Mouse (Mus musculus) gastrocnemius, postnatal 36 days (tissue): Measurements from ENCODE around the gene Olfr544. TPM values are rescaled to one million over a fixed set of nuclear protein-coding genes. Genes with fewer than 3 reads are reported as not detected.

Experiments
- DNase-seq, 2 experiments: peaks; one replicate each; pipeline ENCODE4 v3.0.0; 2022
- intact Hi-C: fragments of 180-260 bp; cut with DNase I; formaldehyde crosslinking; loops from one replicate; pipeline ENCODE4 v1.15.1; 2025
- total RNA-seq, 2 experiments: library from RNA; stranded (reverse); gene quantifications; 2 replicates each; pipeline ENCODE4 v1.2.3; 2021

Olfr544 gene
- total RNA-seq, 2 experiments from 2014 or later = not detected

GRCm38 (mm10) chr7:102478926-102479325 lies 9.2 kb downstream of the Olfr544 start:
- DNase-seq = no peak
- intact Hi-C loops = no loop called here

- intact Hi-C loops = no loop called here
- DNase-seq = no peak
Observed at GRCm38 (mm10) chr7:102478425-102478824, 9.7 kb downstream of the Olfr544 start.

- intact Hi-C loops = no loop called here
- no peak for DNase-seq
Observed at GRCm38 (mm10) chr7:102477377-102477776, 10.7 kb downstream of the Olfr544 start.

- DNase-seq = no peak
- intact Hi-C loops = no loop called here
Observed at GRCm38 (mm10) chr7:102476601-102477000, 11.5 kb downstream of the Olfr544 start.

GRCm38 (mm10) chr7:102472675-102473074 lies 15.4 kb downstream of the Olfr544 start:
- DNase-seq = no peak
- intact Hi-C loops = no loop called here

DNA sequence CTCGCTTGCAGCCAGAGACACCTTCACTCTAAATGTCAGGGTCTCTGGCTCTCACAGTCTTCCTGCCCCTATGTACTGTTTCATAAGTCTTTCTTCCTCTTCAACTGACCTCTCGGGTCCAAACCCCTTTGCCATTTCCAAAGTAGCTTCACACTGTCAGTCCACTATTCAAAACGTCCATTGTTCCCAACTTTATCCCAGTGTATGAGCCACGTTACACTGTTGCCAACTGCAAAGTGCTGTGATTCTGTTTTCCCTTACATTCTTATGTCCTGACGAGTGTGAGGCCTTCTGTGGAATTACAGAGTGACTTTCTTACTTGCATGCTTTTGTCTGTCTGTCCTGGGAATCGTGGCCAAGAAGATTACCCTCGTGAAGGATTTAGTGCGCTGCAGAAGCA lies 20.5 kb downstream of the Olfr544 start:
- intact Hi-C loops = no loop called here
- no peak for DNase-seq

DNA sequence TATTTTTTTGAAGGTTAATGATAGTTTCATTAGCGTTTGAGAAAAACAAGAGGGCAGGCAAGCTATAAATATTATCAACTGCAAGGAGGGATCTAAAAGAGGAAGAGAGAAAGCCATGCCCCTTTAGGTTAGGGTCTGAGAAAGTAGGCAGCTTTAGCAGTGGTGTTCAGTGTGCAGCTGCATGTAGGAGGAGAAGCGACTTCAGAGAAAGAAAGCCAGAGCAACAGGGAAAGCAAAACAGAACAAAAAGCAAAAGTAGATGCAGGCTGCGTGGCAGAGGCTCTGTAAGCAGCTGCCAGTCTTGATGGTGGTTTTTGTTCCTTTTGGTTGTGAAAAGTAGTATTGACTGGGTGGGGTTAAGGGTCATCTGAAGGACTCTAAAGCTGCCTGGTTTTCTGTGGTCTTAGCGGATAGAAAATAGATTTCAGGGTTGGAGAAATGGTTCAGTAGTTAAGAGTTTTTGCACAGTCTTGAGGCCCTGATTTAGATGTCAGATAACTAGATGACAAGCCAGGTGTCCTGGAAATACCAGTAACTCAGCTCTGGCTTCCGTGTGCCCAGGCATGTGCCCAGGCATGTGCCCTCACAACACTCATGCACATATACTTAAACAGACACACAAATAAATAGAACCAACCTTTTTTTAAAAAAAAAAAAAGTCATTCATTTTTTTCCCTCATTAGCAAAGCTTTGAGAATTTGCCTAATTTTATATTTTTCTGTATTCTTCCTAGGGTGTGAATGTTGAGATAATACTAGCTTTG lies 29.3 kb downstream of the Olfr544 start:
- intact Hi-C loops = no loop called here
- DNase-seq = no peak

GRCm38 (mm10) chr7:102446438-102446837 lies 41.7 kb downstream of the Olfr544 start:
- intact Hi-C loops = no loop called here
- no peak for DNase-seq

DNA sequence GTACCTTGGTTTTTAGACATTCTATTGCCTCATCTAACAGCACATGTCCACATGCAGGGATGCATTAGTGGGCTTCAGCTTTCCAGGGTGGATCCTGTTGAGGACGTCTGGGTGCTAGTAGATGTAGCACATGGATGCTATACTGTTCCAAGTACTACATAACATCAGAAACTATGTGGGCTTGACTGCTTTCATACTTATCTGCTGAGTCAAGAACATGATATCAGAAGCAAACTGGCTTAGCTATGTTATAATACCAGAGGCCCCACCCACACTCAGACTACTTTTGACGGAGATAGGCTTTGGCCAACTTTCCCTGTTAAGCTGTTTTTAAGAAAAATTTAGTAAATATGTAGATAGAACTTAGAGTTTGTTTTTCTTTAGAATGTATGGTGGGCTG lies 43.8 kb downstream of the Olfr544 start:
- DNase-seq = no peak
- intact Hi-C loops = no loop called here

DNA sequence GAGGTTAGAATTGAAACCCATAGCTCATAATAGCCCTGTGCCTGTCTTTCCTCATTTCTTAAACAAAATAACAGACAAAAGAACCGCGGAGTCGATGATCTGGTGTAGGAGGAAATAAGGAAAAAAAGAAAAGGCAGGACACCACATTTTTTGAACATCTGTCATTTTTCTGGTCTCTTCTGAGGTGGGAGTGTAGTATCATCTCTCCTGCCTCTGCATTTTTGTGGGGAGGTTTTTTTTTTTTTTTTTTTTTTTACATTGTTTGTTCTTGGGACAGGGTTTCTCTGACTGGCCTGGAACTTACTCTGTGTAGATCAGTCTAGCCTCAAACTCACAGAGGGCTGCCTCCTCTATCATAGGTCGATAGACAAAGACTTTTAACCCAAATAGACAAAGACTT lies 45.7 kb downstream of the Olfr544 start:
- intact Hi-C loops = no loop called here
- no peak for DNase-seq

DNA sequence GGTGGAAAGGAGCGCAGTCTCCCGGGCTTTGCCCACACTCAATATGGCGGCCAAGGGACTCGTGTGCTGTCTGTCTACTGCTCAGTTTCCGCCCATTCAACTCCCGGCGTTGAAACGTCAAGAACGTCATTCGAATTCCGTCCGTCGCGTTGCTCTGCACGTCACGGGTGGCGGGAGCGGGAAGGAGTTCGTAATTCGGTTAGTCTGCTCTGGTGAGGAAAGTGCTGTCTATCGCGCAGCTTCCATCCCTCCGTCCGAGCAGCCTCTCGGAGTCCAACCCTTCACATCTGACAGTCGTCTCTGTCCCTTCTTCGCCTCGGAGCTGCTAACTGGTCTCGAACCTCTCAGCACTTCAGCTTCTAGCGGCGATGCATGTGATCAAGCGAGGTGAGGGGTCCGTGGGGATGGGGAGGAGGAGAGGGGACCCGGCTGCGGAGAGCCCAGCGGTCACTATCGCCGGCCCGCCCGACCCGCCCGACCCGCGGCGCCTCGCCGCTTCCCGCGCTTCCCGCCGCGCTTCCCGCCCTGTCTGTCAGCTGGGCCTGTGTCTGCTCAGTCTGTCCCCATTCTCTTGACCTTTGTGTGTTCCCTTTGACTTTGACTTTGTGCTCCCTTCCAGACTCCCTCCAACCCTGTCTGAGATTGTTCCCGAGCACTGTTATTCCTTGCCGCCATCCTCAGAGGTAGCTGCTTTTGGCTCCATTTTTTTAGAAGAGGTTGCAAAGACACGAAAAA lies 46.3 kb downstream of the Olfr544 start, which contains the start of gene Rrm1:
TSS of gene Rrm1 (plus strand) at position 39 of the 735 bp plus-strand sequence.
- intact Hi-C loops = no loop called here
- DNase-seq = peak; percentile 88 to 92

- intact Hi-C loops = no loop called here
- no peak for DNase-seq
Observed at GRCm38 (mm10) chr7:102440822-102441656, 47.1 kb downstream of the Olfr544 start.

DNA sequence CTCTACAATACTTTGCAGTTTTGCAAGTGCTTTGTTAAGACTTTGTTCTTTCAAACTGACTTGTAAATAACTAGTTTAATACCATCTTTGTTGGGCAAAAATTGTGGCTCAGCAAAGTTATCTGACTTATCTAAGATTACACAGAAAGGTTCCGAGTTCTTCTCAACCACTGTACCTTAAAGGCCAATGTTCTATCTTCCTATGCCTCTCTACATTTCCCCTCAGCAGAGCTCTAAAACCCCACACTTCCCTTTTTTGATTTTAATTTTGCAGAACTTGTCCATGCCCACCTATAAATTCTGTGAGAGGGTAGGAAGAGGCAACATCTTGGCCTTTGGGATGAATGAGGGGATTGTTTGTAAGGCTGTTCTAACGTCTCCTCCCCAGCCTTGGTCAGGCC lies 53.8 kb downstream of the Olfr544 start:
- no peak for DNase-seq
- intact Hi-C loops = no loop called here

Other genes with a start within 250 kb of the Olfr544 start
- 10 to 100 TPM; 15.6 to 15.7 TPM for gene Rhog, start 232.3 kb downstream of the Olfr544 start, total RNA-seq
- gene Stim1, start 220.5 kb downstream of the Olfr544 start, total RNA-seq = 100 to 1,000 TPM; 155 to 167 TPM
- gene Rrm1, start 46.6 kb downstream of the Olfr544 start, total RNA-seq = 10 to 100 TPM; 12.9 to 15.1 TPM
- not detected for gene Olfr543, start 6.6 kb downstream of the Olfr544 start, total RNA-seq
- not detected for gene Olfr545, start 11.3 kb upstream of the Olfr544 start, total RNA-seq
- not detected for gene Olfr547, start 46.4 kb upstream of the Olfr544 start, total RNA-seq
- not detected for gene Olfr548-ps1, start 52.6 kb upstream of the Olfr544 start, total RNA-seq
- not detected for gene Olfr549, start 61.6 kb upstream of the Olfr544 start, total RNA-seq
- gene Trim21, start 77.2 kb upstream of the Olfr544 start, total RNA-seq = 1 to 10 TPM; 1.7 to 2.8 TPM
- under 1 TPM in 1 of 2 experiments, not detected in 1; 0.08 TPM for gene Olfr550, start 83.1 kb upstream of the Olfr544 start, total RNA-seq
- not detected for gene Olfr551, start 103.6 kb upstream of the Olfr544 start, total RNA-seq
- under 1 TPM in 1 of 2 experiments, not detected in 1; 0.10 TPM for gene Olfr552, start 109.5 kb upstream of the Olfr544 start, total RNA-seq
- not detected for gene Olfr553, start 129.9 kb upstream of the Olfr544 start, total RNA-seq
- gene Olfr554, start 150.1 kb upstream of the Olfr544 start, total RNA-seq = not detected
- not detected for gene Olfr555, start 170.5 kb upstream of the Olfr544 start, total RNA-seq
- not detected for gene Olfr556, start 176.6 kb upstream of the Olfr544 start, total RNA-seq
- 1 to 10 TPM; 3.6 to 4.2 TPM for gene Trim68, start 199.0 kb upstream of the Olfr544 start, total RNA-seq
- gene Olfr557, start 207.6 kb upstream of the Olfr544 start, total RNA-seq = not detected
- 1 to 10 TPM; 1.5 to 1.7 TPM for gene Olfr558, start 213.9 kb upstream of the Olfr544 start, total RNA-seq
- not detected for gene Olfr33, start 230.8 kb upstream of the Olfr544 start, total RNA-seq
- gene Olfr559, start 239.2 kb upstream of the Olfr544 start, total RNA-seq = not detected